Mouse (Mus musculus): ENCODE measurements at regions not wholly inside any gene's neighbourhood (a gene's known extent, or its start where the extent isn't known, plus 50 kb on each side); places are given as distances from the start of the nearest gene placed in this dataset.

GRCm38 (mm10) chr11:31730181-31730580 is 58.5 kb upstream of the Bod1 start:
- Histone ChIP-seq H3K9me3 (replicated peaks; ENCODE audit: insufficient read depth, low read length) (no peaks in the 10 kb centered on the region), H3K4me3 (ENCODE audit: control insufficient read depth in 1 of 2, insufficient read depth in 1 of 2, low read depth in 2 of 2, low read length in 2 of 2) (no peak overlapping the region), H3K4me1 (ENCODE audit: control insufficient read depth in 1 of 2, insufficient read depth in 2 of 2, low read length in 2 of 2) (no peaks in the 10 kb centered on the region), H3K79me2 (ENCODE audit: control insufficient read depth, insufficient read depth, low read length, poor library complexity) (no peaks in the 10 kb centered on the region), H3K36me3 (ENCODE audit: control insufficient read depth in 1 of 2, insufficient read depth in 2 of 2, low read length in 2 of 2) (no peaks in the 10 kb centered on the region), H3K27me3 (ENCODE audit: control insufficient read depth in 1 of 2, insufficient read depth in 2 of 2, low read length in 2 of 2) (no peaks in the 10 kb centered on the region), H3K9ac (ENCODE audit: control insufficient read depth, low read depth, low read length, poor library complexity, severe bottlenecking) (no peak overlapping the region), H3K27ac (ENCODE audit: control insufficient read depth, low read depth, low read length) (no peak overlapping the region)
- TF ChIP-seq MAZ (IDR thresholded peaks at IDR 0.05; ENCODE audit: low read depth, low read length) (no peak), POLR2AphosphoS2 (IDR thresholded peaks at IDR 0.05; ENCODE audit: low read length) (no peak), E2F4 (IDR thresholded peaks at IDR 0.05; ENCODE audit: borderline replicate concordance, low read depth, low read length) (no peak), POLR2A (IDR thresholded peaks at IDR 0.05; ENCODE audit: control insufficient read depth in 1 of 2, insufficient read depth in 1 of 2, low read depth in 1 of 2, low read length in 2 of 2, poor library complexity in 1 of 2) (no peak), CTCF (IDR thresholded peaks at IDR 0.05 in 2 of 3, conservative IDR thresholded peaks at IDR 0.05 in 1 of 3; ENCODE audit: control insufficient read depth in 1 of 3, insufficient read depth in 1 of 3, low read depth in 2 of 3, low read length in 3 of 3, poor library complexity in 1 of 3, severe bottlenecking in 1 of 3) (no peak), ELF1 (IDR thresholded peaks at IDR 0.05; ENCODE audit: low read depth, low read length) (no peak), RAD21 (IDR thresholded peaks at IDR 0.05; ENCODE audit: low read depth, low read length) (no peak), ZKSCAN1 (IDR thresholded peaks at IDR 0.05; ENCODE audit: low read depth, low read length) (no peak), CHD2 (IDR thresholded peaks at IDR 0.05; ENCODE audit: low read length) (no peak), MYB (IDR thresholded peaks at IDR 0.05; ENCODE audit: low read depth, low read length) (no peak), USF1 (IDR thresholded peaks at IDR 0.05; ENCODE audit: low read depth, low read length) (no peak), TAL1 (IDR thresholded peaks at IDR 0.05; ENCODE audit: low read length) (no peak), SIN3A (IDR thresholded peaks at IDR 0.05; ENCODE audit: low read length) (no peak), ZMIZ1 (IDR thresholded peaks at IDR 0.05; ENCODE audit: low read depth, low read length) (no peak)
- DNase-seq (ENCODE audit: low read depth, low spot score): no peak

GRCm38 (mm10) chr11:31730680-31731079 is 59.0 kb upstream of the Bod1 start:
- Histone ChIP-seq H3K27ac (ENCODE audit: control insufficient read depth, low read depth, low read length) (no peak overlapping the region), H3K4me3 (ENCODE audit: control insufficient read depth in 1 of 2, insufficient read depth in 1 of 2, low read depth in 2 of 2, low read length in 2 of 2) (no peak overlapping the region), H3K36me3 (ENCODE audit: control insufficient read depth in 1 of 2, insufficient read depth in 2 of 2, low read length in 2 of 2) (no peaks in the 10 kb centered on the region), H3K79me2 (ENCODE audit: control insufficient read depth, insufficient read depth, low read length, poor library complexity) (no peaks in the 10 kb centered on the region), H3K9ac (ENCODE audit: control insufficient read depth, low read depth, low read length, poor library complexity, severe bottlenecking) (no peak overlapping the region), H3K9me3 (replicated peaks; ENCODE audit: insufficient read depth, low read length) (no peaks in the 10 kb centered on the region), H3K4me1 (ENCODE audit: control insufficient read depth in 1 of 2, insufficient read depth in 2 of 2, low read length in 2 of 2) (no peaks in the 10 kb centered on the region), H3K27me3 (ENCODE audit: control insufficient read depth in 1 of 2, insufficient read depth in 2 of 2, low read length in 2 of 2) (no peaks in the 10 kb centered on the region)
- no peak for TF ChIP-seq SIN3A (IDR thresholded peaks at IDR 0.05; ENCODE audit: low read length)
- TF ChIP-seq E2F4 (IDR thresholded peaks at IDR 0.05; ENCODE audit: borderline replicate concordance, low read depth, low read length): no peak
- no peak for TF ChIP-seq MXI1 (IDR thresholded peaks at IDR 0.05; ENCODE audit: low read depth, low read length)
- TF ChIP-seq POLR2AphosphoS2 (IDR thresholded peaks at IDR 0.05; ENCODE audit: low read length): no peak
- TF ChIP-seq HCFC1 (IDR thresholded peaks at IDR 0.05; ENCODE audit: low read depth, low read length): no peak
- no peak for TF ChIP-seq TCF12 (IDR thresholded peaks at IDR 0.05; ENCODE audit: low read depth, low read length)
- TF ChIP-seq TBP (IDR thresholded peaks at IDR 0.05; ENCODE audit: low read depth, low read length): no peak
- no peak for TF ChIP-seq RCOR1 (IDR thresholded peaks at IDR 0.05; ENCODE audit: low read depth, low read length)
- no peak for TF ChIP-seq MAX (IDR thresholded peaks at IDR 0.05; ENCODE audit: low read length)
- TF ChIP-seq GATA1 (IDR thresholded peaks at IDR 0.05; ENCODE audit: low read depth, low read length): no peak
- no peak for TF ChIP-seq ZNF384 (IDR thresholded peaks at IDR 0.05; ENCODE audit: low read depth, low read length)
- TF ChIP-seq POLR2AphosphoS5 (IDR thresholded peaks at IDR 0.05; ENCODE audit: borderline replicate concordance, low read depth, low read length): no peak
- no peak for TF ChIP-seq MAZ (IDR thresholded peaks at IDR 0.05; ENCODE audit: low read depth, low read length)
- no peak for TF ChIP-seq UBTF (IDR thresholded peaks at IDR 0.05; ENCODE audit: borderline replicate concordance, insufficient read depth, low read depth, low read length)
- no peak for TF ChIP-seq NELFE (IDR thresholded peaks at IDR 0.05; ENCODE audit: low read depth, low read length)
- DNase-seq (ENCODE audit: low read depth, low spot score): no peak

Data from MEL (cell line).